Mouse (Mus musculus) megakaryocyte, embryonic 14.5 days (primary cell): ENCODE results near the gene Serpinf1. TPM values are rescaled to one million over a fixed set of nuclear protein-coding genes. Genes with fewer than 3 reads are reported as not detected.

Experiments
- H3K27me3 ChIP-seq: replicated peaks from 2 replicates; pipeline ENCODE3; 2012; ENCODE audit warnings: inconsistent platforms
- H3K36me3 ChIP-seq: replicated peaks from 2 replicates; pipeline ENCODE3; 2012; ENCODE audit warnings: low read length, inconsistent platforms, mixed read lengths
- H3K4me1 ChIP-seq: 2 replicates; pipeline ENCODE4 v1.6.1; 2012; ENCODE audit warnings: inconsistent platforms
- H3K4me3 ChIP-seq: replicated peaks from 2 replicates; pipeline ENCODE3; 2012; ENCODE audit warnings: moderate library complexity, mild to moderate bottlenecking, inconsistent platforms
- H3K9me3 ChIP-seq: 2 replicates; pipeline ENCODE4 v1.6.1; 2012; ENCODE audit warnings: inconsistent platforms
- FLI1 ChIP-seq: IDR thresholded peaks from 2 replicates; pipeline ENCODE4 v1.6.1; 2012; ENCODE audit warnings: low read length, inconsistent platforms, mixed read lengths
- GATA1 ChIP-seq: IDR thresholded peaks from 3 replicates; pipeline ENCODE4 v1.6.1; 2012; ENCODE audit warnings: mixed read lengths, low read length, inconsistent platforms, borderline replicate concordance
- polyA plus RNA-seq: library from polyadenylated mRNA; stranded (reverse); fragments of >175 nt; gene quantifications from 2 replicates; pipeline ENCODE4 v1.2.3, GENCODE M21; 2012; ENCODE audit warnings: low replicate concordance; ENCODE audit not compliant: insufficient read depth

Serpinf1 gene
- polyA plus RNA-seq, 1 experiment: 2.5 TPM

DNA sequence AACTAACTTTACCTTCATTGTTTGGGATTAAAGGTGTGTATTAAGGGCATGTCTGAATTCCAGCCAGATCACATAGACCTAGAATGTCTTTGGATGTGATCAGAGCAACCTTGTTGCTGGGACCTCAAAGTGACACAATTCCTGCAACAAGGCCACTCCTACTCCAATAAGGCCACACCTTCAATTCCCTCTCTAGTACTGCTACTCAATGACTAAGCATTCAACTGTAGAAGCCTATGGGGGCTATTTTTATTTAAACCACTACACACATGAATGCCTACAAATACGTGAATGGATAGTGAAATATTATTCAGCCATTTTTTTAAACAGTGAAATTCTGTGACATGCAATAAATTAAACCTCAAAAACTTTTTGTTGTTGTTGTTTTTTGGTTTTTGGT lies 45.4 kb downstream of the Serpinf1 start:
- H3K4me3 ChIP-seq: no peak overlapping the region
- H3K36me3 ChIP-seq: peaks cover 2% of the 10 kb centered on the region
- TF ChIP-seq FLI1 (no peak), GATA1 (no peak)
- no peaks in the 10 kb centered on the region for H3K27me3 ChIP-seq
- no peaks in the 10 kb centered on the region for H3K9me3 ChIP-seq
- peaks cover 15% of the 10 kb centered on the region for H3K4me1 ChIP-seq

Other genes starting within 250 kb of the Serpinf1 start
- 1.1 and 4.0 TPM in 2 replicates for gene Ovca2, start 243.9 kb downstream of the Serpinf1 start, polyA plus RNA-seq
- 19.5 and 24.9 TPM in 2 replicates for gene Dph1, start 231.5 kb downstream of the Serpinf1 start, polyA plus RNA-seq
- gene Rtn4rl1, start 228.9 kb downstream of the Serpinf1 start, polyA plus RNA-seq: 0.29 TPM in 1 of 2 replicates, not detected in the other
- gene Rpa1, start 74.4 kb downstream of the Serpinf1 start, polyA plus RNA-seq: 10.0 and 11.0 TPM in 2 replicates
- 0.43 and 1.8 TPM in 2 replicates for gene Smyd4, start 74.3 kb downstream of the Serpinf1 start, polyA plus RNA-seq
- gene Serpinf2, start 16.9 kb upstream of the Serpinf1 start, polyA plus RNA-seq: not detected in 2 replicates
- 10.8 and 12.0 TPM in 2 replicates for gene Wdr81, start 32.0 kb upstream of the Serpinf1 start, polyA plus RNA-seq
- 1.7 TPM in 1 of 2 replicates, not detected in the other for gene Tlcd2, start 39.0 kb upstream of the Serpinf1 start, polyA plus RNA-seq
- gene Prpf8, start 64.1 kb upstream of the Serpinf1 start, polyA plus RNA-seq: 18.1 and 35.1 TPM in 2 replicates
- 4.2 and 9.5 TPM in 2 replicates for gene Rilp, start 87.4 kb upstream of the Serpinf1 start, polyA plus RNA-seq
- gene Scarf1, start 90.8 kb upstream of the Serpinf1 start, polyA plus RNA-seq: 27.4 and 42.5 TPM in 2 replicates
- gene Slc43a2, start 109.0 kb upstream of the Serpinf1 start, polyA plus RNA-seq: 18.9 and 35.4 TPM in 2 replicates
- 28.3 and 62.8 TPM in 2 replicates for gene Pitpna, start 165.4 kb upstream of the Serpinf1 start, polyA plus RNA-seq
- 38.5 and 43.3 TPM in 2 replicates for gene Inpp5k, start 208.3 kb upstream of the Serpinf1 start, polyA plus RNA-seq
- 28.1 and 63.4 TPM in 2 replicates for gene Myo1c, start 227.8 kb upstream of the Serpinf1 start, polyA plus RNA-seq